Mouse (Mus musculus) lung, embryonic 16.5 days (tissue): Measurements from ENCODE around the gene Pcsk4. TPM values are rescaled to one million over a fixed set of nuclear protein-coding genes. Genes with fewer than 3 reads are reported as not detected.

Source experiments
- ATAC-seq: fragments of 200-750 bp; cut with Nextera tagmentation; 2 replicates; pipeline ENCODE4 v1.8.0; 2017; ENCODE audit warnings: low read depth, mild to moderate bottlenecking, moderate library complexity
- H3K27ac ChIP-seq: fragments of 300-500 bp; sonication (generic); 2 replicates; pipeline ENCODE4 v1.5.1; 2014; ENCODE audit warnings: mild to moderate bottlenecking, control low read depth, low read length
- H3K27me3 ChIP-seq: fragments of 300-500 bp; sonication (generic); 2 replicates; pipeline ENCODE4 v1.6.1; 2014; ENCODE audit warnings: low read depth, low read length, mixed read lengths; ENCODE audit not compliant: control insufficient read depth, insufficient read depth
- H3K36me3 ChIP-seq: fragments of 300-500 bp; sonication (generic); 2 replicates; pipeline ENCODE4 v1.6.1; 2014; ENCODE audit warnings: low read length; ENCODE audit not compliant: control insufficient read depth, insufficient read depth
- H3K4me1 ChIP-seq: fragments of 300-500 bp; sonication (generic); replicated peaks from 2 replicates; pipeline ENCODE4 v1.6.1; 2014; ENCODE audit warnings: low read length, mixed read lengths; ENCODE audit not compliant: control insufficient read depth, insufficient read depth
- H3K4me2 ChIP-seq: fragments of 300-500 bp; sonication (generic); 2 replicates; pipeline ENCODE4 v1.6.1; 2014; ENCODE audit warnings: low read depth, low read length, control low read depth
- H3K4me3 ChIP-seq: fragments of 300-500 bp; sonication (generic); 2 replicates; pipeline ENCODE4 v1.5.1; 2014; ENCODE audit warnings: mild to moderate bottlenecking, low read length, control low read depth
- H3K9ac ChIP-seq: fragments of 300-500 bp; sonication (generic); 2 replicates; pipeline ENCODE4 v1.6.1; 2014; ENCODE audit warnings: low read length, control low read depth
- H3K9me3 ChIP-seq: fragments of 300-500 bp; sonication (generic); 2 replicates; pipeline ENCODE4 v1.6.1; 2016; ENCODE audit warnings: low read length; ENCODE audit not compliant: control insufficient read depth
- WGBS: fragments of 180-500 bp; shearing (Covaris S2); extraction: QIAGEN DNeasy Blood & Tissue Kit; methylation state at CpG from one replicate; pipeline ENCODE4 v1.1.7; 2014; 5-methylcytosine and 5-hydroxymethylcytosine counted together
- microRNA-seq: library from miRNA; unstranded; fragments of <30 nt; microRNA quantifications from one replicate; pipeline ENCODE4, GENCODE M21; 2016
- polyA plus RNA-seq: library from polyadenylated mRNA; unstranded; fragments of >200 nt; fragmentation: Nextera tagmentation; extraction: Ambion mirVana; gene quantifications from 2 replicates; pipeline ENCODE4 v1.2.1, GENCODE M21; 2015

Pcsk4 gene
- polyA plus RNA-seq, 1 experiment from 2014 or later = 4.2 TPM

DNA sequence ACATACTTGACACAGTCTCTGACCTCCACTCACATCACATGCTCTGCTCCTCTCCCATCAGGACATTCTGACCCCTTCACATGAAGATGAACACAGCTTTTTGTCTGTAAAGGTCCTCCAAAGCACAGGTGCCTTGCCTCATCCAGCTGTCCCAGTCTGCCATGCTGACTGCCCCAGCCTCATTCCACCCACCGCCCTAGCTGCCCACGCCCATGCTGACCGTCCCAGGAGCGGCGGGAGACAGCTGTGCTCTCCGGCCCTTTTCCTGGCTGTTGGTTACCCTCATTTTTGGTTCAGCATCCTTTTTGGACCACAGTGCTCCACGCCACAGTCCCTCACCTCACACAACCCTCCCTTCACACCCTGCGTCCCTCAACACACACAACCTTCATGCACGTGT, 50.9 kb downstream of the Pcsk4 start:
- no peaks in the 10 kb centered on the region for H3K27me3 ChIP-seq
- no peaks in the 10 kb centered on the region for H3K9me3 ChIP-seq
- no peak overlapping the region for H3K9ac ChIP-seq
- no peak overlapping the region for H3K27ac ChIP-seq
- H3K36me3 ChIP-seq = peaks cover 59% of the 10 kb centered on the region
- H3K4me3 ChIP-seq = no peak overlapping the region
- 88% methylated on average over 9 of the region's 9 CpGs for whole genome bisulfite sequencing
- no peak for ATAC-seq
- H3K4me1 ChIP-seq = peaks cover 16% of the 10 kb centered on the region
- H3K4me2 ChIP-seq = no peak overlapping the region

- Histone ChIP-seq H3K4me2 (no peak overlapping the region), H3K4me3 (no peak overlapping the region), H3K27ac (no peak overlapping the region), H3K9ac (no peak overlapping the region), H3K36me3 (peaks cover 59% of the 10 kb centered on the region), H3K9me3 (no peaks in the 10 kb centered on the region), H3K4me1 (peaks cover 6% of the 10 kb centered on the region), H3K27me3 (no peaks in the 10 kb centered on the region)
- WGBS = 83% methylated on average over 4 of the region's 5 CpGs
- no peak for ATAC-seq
Measured at GRCm38 (mm10) chr10:80276238-80276637, 53.1 kb downstream of the Pcsk4 start.

- Histone ChIP-seq H3K4me1 (peaks cover 7% of the 10 kb centered on the region), H3K4me3 (no peak overlapping the region), H3K27ac (no peak overlapping the region), H3K4me2 (no peak overlapping the region), H3K27me3 (no peaks in the 10 kb centered on the region), H3K36me3 (peaks cover 40% of the 10 kb centered on the region), H3K9me3 (no peaks in the 10 kb centered on the region), H3K9ac (no peak overlapping the region)
- 65% methylated on average over 3 of the region's 3 CpGs for WGBS
- 0 out of 2 replicates have a peak, but pooled peaks have one; percentile 4 for ATAC-seq
Measured at GRCm38 (mm10) chr10:80273847-80274246, 55.5 kb downstream of the Pcsk4 start.

DNA sequence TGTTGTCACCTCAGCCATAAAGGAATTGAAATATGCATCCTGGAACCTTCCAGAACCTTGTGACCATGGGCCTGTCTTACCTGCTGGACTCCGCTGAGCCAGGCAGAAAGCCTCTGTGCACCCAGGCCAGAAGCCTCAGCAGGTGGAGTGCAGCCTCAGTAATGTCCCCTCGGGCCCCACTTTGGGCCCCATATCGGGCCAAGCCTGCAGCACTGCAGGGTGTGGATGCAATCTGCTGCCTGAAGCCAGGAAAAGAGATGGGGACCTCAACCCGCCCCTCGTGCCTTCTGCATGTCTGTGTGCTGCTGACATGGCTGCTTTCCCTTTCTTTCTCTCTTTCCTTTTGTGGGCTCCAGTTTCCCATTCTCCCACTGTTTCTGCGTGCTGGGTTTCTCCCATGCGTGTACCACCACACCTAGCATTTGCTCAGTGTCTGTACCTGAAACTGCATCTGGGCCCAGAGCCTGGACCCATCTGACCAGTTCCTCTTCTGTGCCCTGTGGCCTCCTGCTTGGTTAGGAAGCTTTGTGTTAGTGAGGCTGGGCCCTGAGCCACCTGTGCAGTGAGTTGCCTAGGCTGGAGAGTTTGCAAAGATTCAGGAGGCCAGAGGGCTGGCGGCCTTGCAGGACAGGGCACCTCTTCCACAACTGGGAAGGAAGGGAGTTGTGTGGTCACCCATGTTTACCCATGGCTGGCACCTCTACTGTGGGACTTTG, 57.3 kb downstream of the Pcsk4 start:
- WGBS = 81% methylated on average over 8 of the region's 8 CpGs
- H3K27ac ChIP-seq = no peak overlapping the region
- H3K27me3 ChIP-seq = no peaks in the 10 kb centered on the region
- no peak for ATAC-seq
- H3K4me2 ChIP-seq = no peak overlapping the region
- H3K4me1 ChIP-seq = peaks cover 22% of the 10 kb centered on the region
- no peak overlapping the region for H3K4me3 ChIP-seq
- no peak overlapping the region for H3K9ac ChIP-seq
- H3K9me3 ChIP-seq = no peaks in the 10 kb centered on the region
- peaks cover 25% of the 10 kb centered on the region for H3K36me3 ChIP-seq

Small RNA genes lying within 50 kb of the gene (microRNA-seq; reads per million reads assigned to microRNA genes)
- not detected for gene Mir6911

Other genes starting within 250 kb of the Pcsk4 start
- 18.7 and 19.1 TPM in 2 replicates for gene Sbno2, start 223.9 kb downstream of the Pcsk4 start, polyA plus RNA-seq
- gene Stk11, start 213.7 kb downstream of the Pcsk4 start, polyA plus RNA-seq = 18.6 and 23.3 TPM in 2 replicates
- 534 and 552 TPM in 2 replicates for gene Atp5d, start 190.9 kb downstream of the Pcsk4 start, polyA plus RNA-seq
- 3.9 and 5.6 TPM in 2 replicates for gene Cbarp, start 188.7 kb downstream of the Pcsk4 start, polyA plus RNA-seq
- 11.8 and 12.9 TPM in 2 replicates for gene Midn, start 181.2 kb downstream of the Pcsk4 start, polyA plus RNA-seq
- gene Cirbp, start 163.5 kb downstream of the Pcsk4 start, polyA plus RNA-seq = 73.4 and 83.4 TPM in 2 replicates
- gene 1600002K03Rik, start 156.6 kb downstream of the Pcsk4 start, polyA plus RNA-seq = 12.2 and 13.6 TPM in 2 replicates
- 11.0 and 12.1 TPM in 2 replicates for gene Efna2, start 150.0 kb downstream of the Pcsk4 start, polyA plus RNA-seq
- 66.4 and 68.7 TPM in 2 replicates for gene Mum1, start 103.1 kb downstream of the Pcsk4 start, polyA plus RNA-seq
- 313 and 320 TPM in 2 replicates for gene Ndufs7, start 80.4 kb downstream of the Pcsk4 start, polyA plus RNA-seq
- 27.5 and 32.8 TPM in 2 replicates for gene Gamt, start 68.5 kb downstream of the Pcsk4 start, polyA plus RNA-seq
- gene Dazap1, start 68.0 kb downstream of the Pcsk4 start, polyA plus RNA-seq = 45.4 and 50.6 TPM in 2 replicates
- 915 and 939 TPM in 2 replicates for gene Rps15, start 37.0 kb downstream of the Pcsk4 start, polyA plus RNA-seq
- gene Apc2, start 33.5 kb downstream of the Pcsk4 start, polyA plus RNA-seq = 0.67 and 0.88 TPM in 2 replicates
- gene 2310011J03Rik, start 9.0 kb downstream of the Pcsk4 start, polyA plus RNA-seq = 49.2 and 51.8 TPM in 2 replicates
- 15.6 and 17.0 TPM in 2 replicates for gene Reep6, start 455 bp upstream of the Pcsk4 start, polyA plus RNA-seq
- 4.1 and 8.3 TPM in 2 replicates for gene Adamtsl5, start 18.9 kb upstream of the Pcsk4 start, polyA plus RNA-seq
- 0.48 and 0.52 TPM in 2 replicates for gene Plk5, start 27.0 kb upstream of the Pcsk4 start, polyA plus RNA-seq
- 4.4 and 4.5 TPM in 2 replicates for gene Mex3d, start 58.2 kb upstream of the Pcsk4 start, polyA plus RNA-seq
- gene Mbd3, start 70.1 kb upstream of the Pcsk4 start, polyA plus RNA-seq = 192 and 204 TPM in 2 replicates
- gene Uqcr11, start 77.3 kb upstream of the Pcsk4 start, polyA plus RNA-seq = 618 and 673 TPM in 2 replicates
- 81.0 and 82.4 TPM in 2 replicates for gene Tcf3, start 104.1 kb upstream of the Pcsk4 start, polyA plus RNA-seq
- gene Onecut3, start 165.3 kb upstream of the Pcsk4 start, polyA plus RNA-seq = not detected in 2 replicates
- gene Atp8b3, start 209.6 kb upstream of the Pcsk4 start, polyA plus RNA-seq = 0.05 and 0.09 TPM in 2 replicates
- gene Rexo1, start 232.1 kb upstream of the Pcsk4 start, polyA plus RNA-seq = 20.6 and 22.1 TPM in 2 replicates
- gene Klf16, start 247.8 kb upstream of the Pcsk4 start, polyA plus RNA-seq = 8.2 and 8.3 TPM in 2 replicates